Mouse (Mus musculus) thymus, adult 18-20 months (tissue): ENCODE measurements around the gene Ears2.
"Not testable (repeated sequence)": the region's sequence is repeated elsewhere in the genome, so short reads cannot be mapped to it uniquely, and the experiment has no call there.

Experiments
- DNase-seq, 2 experiments: peaks; one replicate each; pipeline ENCODE4 v3.0.0; 2022; ENCODE audit warnings: mixed read lengths in 2 of 2

The Ears2 gene

GRCm38 (mm10) chr7:122066945-122067516, at the start of gene Ears2, which contains the start of gene Ubfd1:
Gene Ears2, minus strand, starts transcription at chr7:122067263.
Gene Ubfd1, plus strand, starts transcription at chr7:122067175.
- DNase-seq, result peak; percentile 83 to 90

GRCm38 (mm10) chr7:122108206-122108605, 41.1 kb upstream of the Ears2 start:
- DNase-seq, result no peak

GRCm38 (mm10) chr7:122101747-122102244, 34.7 kb upstream of the Ears2 start, which contains the start of gene Ndufab1:
Gene Ndufab1, minus strand, starts transcription at chr7:122101886.
- peak; percentile 69 for DNase-seq

- not testable (repeated sequence) for DNase-seq
Observed at GRCm38 (mm10) chr7:122101014-122101746, 34.1 kb upstream of the Ears2 start.

GRCm38 (mm10) chr7:122099222-122099621, 32.2 kb upstream of the Ears2 start:
- peak in 1 of 2 experiments; percentile 23 for DNase-seq

- no peak for DNase-seq
Observed at GRCm38 (mm10) chr7:122098009-122098408, 30.9 kb upstream of the Ears2 start.

- DNase-seq, result no peak
Observed at GRCm38 (mm10) chr7:122094564-122095330, 27.7 kb upstream of the Ears2 start.

- DNase-seq, result no peak
Observed at GRCm38 (mm10) chr7:122087195-122087982, 20.3 kb upstream of the Ears2 start.

- no peak for DNase-seq
Observed at GRCm38 (mm10) chr7:122081071-122081470, 14.0 kb upstream of the Ears2 start.

- DNase-seq, result no peak
Observed at GRCm38 (mm10) chr7:122079798-122080554, 12.9 kb upstream of the Ears2 start.

GRCm38 (mm10) chr7:122074374-122074773, 7.3 kb upstream of the Ears2 start:
- DNase-seq, result no peak

GRCm38 (mm10) chr7:122067517-122068381, 686 bp upstream of the Ears2 start:
- no peak for DNase-seq

GRCm38 (mm10) chr7:122066102-122066944, 740 bp downstream of the Ears2 start:
- no peak for DNase-seq

GRCm38 (mm10) chr7:122065656-122066055, 1.4 kb downstream of the Ears2 start:
- DNase-seq, result no peak

- DNase-seq, result no peak
Observed at GRCm38 (mm10) chr7:122056633-122057032, 10.4 kb downstream of the Ears2 start.

GRCm38 (mm10) chr7:122050834-122051233, 16.2 kb downstream of the Ears2 start:
- no peak for DNase-seq

GRCm38 (mm10) chr7:122048191-122048590, 18.9 kb downstream of the Ears2 start:
- no peak for DNase-seq

GRCm38 (mm10) chr7:122046813-122047212, 20.2 kb downstream of the Ears2 start:
- DNase-seq, result no peak

GRCm38 (mm10) chr7:122045711-122046110, 21.4 kb downstream of the Ears2 start:
- DNase-seq, result no peak

- DNase-seq, result no peak
Observed at GRCm38 (mm10) chr7:122045181-122045634, 21.9 kb downstream of the Ears2 start.
